Mouse (Mus musculus): Measurements from ENCODE around the gene Oaz3. TPM values are rescaled to one million over a fixed set of nuclear protein-coding genes. Genes with fewer than 3 reads are reported as not detected.

Oaz3 gene
- polyA plus RNA-seq (2012; rRNA removed): 0.23 and 0.27 TPM in 2 replicates

GRCm38 (mm10) chr3:94443597-94443964, at the start of gene Oaz3:
Gene Oaz3, minus strand, starts transcription at chr3:94443915.

GRCm38 (mm10) chr3:94480291-94480884, 36.7 kb upstream of the Oaz3 start, which contains the start of gene Riiad1:
Gene Riiad1, minus strand, starts transcription at chr3:94480341.

DNA sequence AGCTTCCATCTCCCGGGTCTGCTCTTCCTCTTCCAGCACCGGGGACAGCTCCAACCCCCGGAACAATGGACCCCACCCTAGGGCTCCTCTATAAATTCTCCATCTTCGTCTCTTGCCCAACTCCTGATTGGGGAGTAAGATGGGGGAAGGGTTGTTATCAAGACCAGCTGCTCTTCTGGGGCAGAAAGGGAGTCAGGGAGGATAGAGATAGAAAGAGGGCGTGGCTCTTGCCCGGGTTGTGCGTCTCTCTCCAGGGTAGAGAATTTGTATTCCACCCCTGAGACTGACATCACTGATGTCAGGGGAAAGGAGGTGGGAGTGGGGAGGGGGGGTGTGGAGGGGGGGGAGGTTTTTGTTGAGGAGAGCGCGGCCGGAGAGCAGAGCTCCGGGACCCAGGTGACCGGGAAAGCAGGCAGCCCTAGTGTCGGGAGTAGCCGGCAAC, 34.3 kb upstream of the Oaz3 start, which contains the start of gene Celf3:
Celf3 (plus strand) TSS at position 315 of the 442 bp plus-strand sequence.

DNA sequence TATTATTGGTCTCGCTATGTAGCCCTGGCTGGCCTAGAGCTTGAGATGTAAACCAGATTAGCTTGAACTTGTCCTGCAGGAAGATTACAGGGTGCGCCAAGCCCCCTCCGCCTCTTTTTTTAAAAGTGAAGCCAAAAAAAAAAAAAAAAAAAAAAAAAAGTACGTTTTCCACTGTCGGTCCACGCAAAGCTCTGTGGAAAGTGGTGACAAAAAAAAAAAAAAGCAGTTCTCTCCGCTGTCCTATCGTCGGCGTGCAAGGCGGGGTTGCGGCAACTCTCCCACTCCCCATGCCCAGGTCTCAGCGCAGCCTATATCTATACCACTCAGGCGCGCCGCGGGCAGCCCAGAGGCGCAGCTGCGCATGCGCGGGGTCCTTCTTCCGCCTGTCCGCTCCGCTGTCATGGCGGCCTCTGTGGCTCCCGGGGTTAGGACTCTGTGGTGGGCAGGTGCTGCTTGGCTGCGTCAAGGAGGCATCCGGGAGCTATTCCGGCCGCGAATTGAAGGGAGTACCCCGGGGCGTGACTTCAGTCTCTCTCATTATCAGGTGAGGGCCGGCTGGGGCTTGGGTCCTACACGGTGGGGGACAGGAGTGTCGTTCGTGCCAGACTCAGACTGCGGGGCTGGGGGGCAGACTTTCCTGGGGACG, 641 bp downstream of the Oaz3 start, which contains the start of gene Mrpl9:
Mrpl9 (plus strand) TSS at position 368 of the 646 bp plus-strand sequence.

GRCm38 (mm10) chr3:94413031-94413679, 30.6 kb downstream of the Oaz3 start, which contains the start of gene Tdrkh:
Gene Tdrkh, plus strand, starts transcription at chr3:94413273.

DNA sequence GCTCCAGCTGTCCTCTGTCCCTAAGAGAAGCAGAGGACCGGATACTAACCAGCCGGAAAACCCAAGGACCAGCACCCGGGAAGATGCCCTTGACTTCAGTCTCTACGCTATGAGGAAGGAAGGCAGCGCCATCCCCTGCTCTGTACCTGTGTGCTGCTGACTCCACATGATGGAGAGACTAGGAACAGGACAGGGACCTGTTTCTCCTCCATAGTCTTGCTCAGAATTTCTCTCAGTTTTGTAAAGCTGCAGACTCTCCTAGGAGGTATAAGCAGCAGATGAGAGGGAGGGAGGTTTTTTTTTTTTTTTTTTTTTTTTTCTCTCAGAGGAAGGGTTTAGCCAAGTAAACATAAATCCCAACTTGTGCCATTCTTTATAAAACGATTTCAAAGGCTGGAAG, 45.5 kb downstream of the Oaz3 start, which contains the start of gene Lingo4:
Lingo4 (plus strand) TSS at position 301 of the 400 bp plus-strand sequence.

Other genes starting within 250 kb of the Oaz3 start
- not detected in 2 replicates for gene Gm5286, start 247.2 kb downstream of the Oaz3 start, polyA plus RNA-seq (2012; rRNA removed)
- not detected in 2 replicates for gene Gm4778, start 179.9 kb downstream of the Oaz3 start, polyA plus RNA-seq (2012; rRNA removed)
- gene Them4, start 133.8 kb downstream of the Oaz3 start, polyA plus RNA-seq (2012; rRNA removed): 3.6 and 6.6 TPM in 2 replicates
- 0.12 and 0.19 TPM in 2 replicates for gene Them5, start 101.8 kb downstream of the Oaz3 start, polyA plus RNA-seq (2012; rRNA removed)
- gene C2cd4d, start 81.5 kb downstream of the Oaz3 start, polyA plus RNA-seq (2012; rRNA removed): 0.28 and 0.48 TPM in 2 replicates
- gene Rorc, start 71.1 kb downstream of the Oaz3 start, polyA plus RNA-seq (2012; rRNA removed): 0.36 and 0.53 TPM in 2 replicates
- gene Lingo4, start 45.4 kb downstream of the Oaz3 start, polyA plus RNA-seq (2012; rRNA removed): 0.25 and 0.41 TPM in 2 replicates
- gene Tdrkh, start 30.6 kb downstream of the Oaz3 start, polyA plus RNA-seq (2012; rRNA removed): 14.2 and 25.3 TPM in 2 replicates
- gene Mrpl9, start 597 bp downstream of the Oaz3 start, polyA plus RNA-seq (2012; rRNA removed): 60.7 and 69.7 TPM in 2 replicates
- 186 and 206 TPM in 2 replicates for gene Celf3, start 34.4 kb upstream of the Oaz3 start, polyA plus RNA-seq (2012; rRNA removed)
- gene Riiad1, start 36.4 kb upstream of the Oaz3 start, polyA plus RNA-seq (2012; rRNA removed): 1.8 and 2.7 TPM in 2 replicates
- gene Snx27, start 138.8 kb upstream of the Oaz3 start, polyA plus RNA-seq (2012; rRNA removed): 24.1 and 34.7 TPM in 2 replicates
- not detected in 2 replicates for gene Gm10972, start 199.2 kb upstream of the Oaz3 start, polyA plus RNA-seq (2012; rRNA removed)
- gene Tuft1, start 215.0 kb upstream of the Oaz3 start, polyA plus RNA-seq (2012; rRNA removed): 4.2 and 5.1 TPM in 2 replicates
- 0.35 and 0.37 TPM in 2 replicates for gene Selenbp2, start 249.6 kb upstream of the Oaz3 start, polyA plus RNA-seq (2012; rRNA removed)

Measured in central nervous system, embryonic 11.5 days (tissue).